Mouse (Mus musculus) hindbrain, embryonic 16.5 days (tissue): ENCODE results near the gene Cabcoco1. TPM values are rescaled to one million over a fixed set of nuclear protein-coding genes. Genes with fewer than 3 reads are reported as not detected.

Experiments used
- ATAC-seq: fragments of 200-750 bp; cut with Nextera tagmentation; 2 replicates; pipeline ENCODE4 v1.8.0; 2017; ENCODE audit warnings: moderate TSS enrichment, moderate library complexity
- H3K27ac ChIP-seq: fragments of 300-500 bp; sonication (generic); 2 replicates; pipeline ENCODE4 v1.5.1; 2014; ENCODE audit warnings: low read depth, mild to moderate bottlenecking, control low read depth, low read length, moderate library complexity
- H3K27me3 ChIP-seq: fragments of 300-500 bp; sonication (generic); replicated peaks from 2 replicates; pipeline ENCODE4 v1.6.1; 2014; ENCODE audit warnings: low read length; ENCODE audit not compliant: control insufficient read depth, insufficient read depth
- H3K36me3 ChIP-seq: fragments of 300-500 bp; sonication (generic); 2 replicates; pipeline ENCODE4 v1.6.1; 2014; ENCODE audit warnings: mild to moderate bottlenecking, low read length, moderate library complexity, mixed read lengths; ENCODE audit not compliant: control insufficient read depth, insufficient read depth
- H3K4me1 ChIP-seq: fragments of 300-500 bp; sonication (generic); 2 replicates; pipeline ENCODE4 v1.6.1; 2014; ENCODE audit warnings: low read depth, low read length; ENCODE audit not compliant: control insufficient read depth, insufficient read depth
- H3K4me2 ChIP-seq: fragments of 300-500 bp; sonication (generic); 2 replicates; pipeline ENCODE4 v1.6.1; 2014; ENCODE audit warnings: mild to moderate bottlenecking, low read length, control low read depth, moderate library complexity
- H3K4me3 ChIP-seq: fragments of 300-500 bp; sonication (generic); 2 replicates; pipeline ENCODE4 v1.5.1; 2014; ENCODE audit warnings: mild to moderate bottlenecking, low read length, control low read depth, moderate library complexity
- H3K9ac ChIP-seq: fragments of 300-500 bp; sonication (generic); 2 replicates; pipeline ENCODE4 v1.6.1; 2014; ENCODE audit warnings: low read depth, mild to moderate bottlenecking, control low read depth, low read length, moderate library complexity
- H3K9me3 ChIP-seq: fragments of 300-500 bp; sonication (generic); 2 replicates; pipeline ENCODE4 v1.6.1; 2014; ENCODE audit warnings: mild to moderate bottlenecking, low read length, moderate library complexity; ENCODE audit not compliant: control insufficient read depth
- WGBS: fragments of 180-500 bp; shearing (Covaris S2); extraction: QIAGEN DNeasy Blood & Tissue Kit; methylation state at CpG from one replicate; pipeline ENCODE4 v1.1.7; 2014; 5-methylcytosine and 5-hydroxymethylcytosine counted together
- polyA plus RNA-seq: library from polyadenylated mRNA; unstranded; fragments of >200 nt; fragmentation: Nextera tagmentation; extraction: Ambion mirVana; gene quantifications from 2 replicates; pipeline ENCODE4 v1.2.1, GENCODE M21; 2015

The Cabcoco1 gene
- polyA plus RNA-seq, 1 experiment from 2014 or later: 4.2 TPM

- H3K27ac ChIP-seq: no peak overlapping the region
- H3K9me3 ChIP-seq: no peaks in the 10 kb centered on the region
- no peak overlapping the region for H3K4me2 ChIP-seq
- H3K36me3 ChIP-seq: no peaks in the 10 kb centered on the region
- ATAC-seq: no peak
- H3K4me1 ChIP-seq: peaks cover under 1% of the 10 kb centered on the region; the same call in 1 of the 2 replicates
- no peak overlapping the region for H3K9ac ChIP-seq
- whole genome bisulfite sequencing: 92% methylated on average over 3 of the region's 3 CpGs
- no peak overlapping the region for H3K4me3 ChIP-seq
- no peaks in the 10 kb centered on the region for H3K27me3 ChIP-seq
Observed at GRCm38 (mm10) chr10:68553677-68554076, 12.0 kb upstream of the Cabcoco1 start.

- Histone ChIP-seq H3K9ac (no peak overlapping the region), H3K4me1 (no peaks in the 10 kb centered on the region), H3K27ac (no peak overlapping the region), H3K4me2 (no peak overlapping the region), H3K27me3 (no peaks in the 10 kb centered on the region), H3K36me3 (no peaks in the 10 kb centered on the region), H3K4me3 (no peak overlapping the region), H3K9me3 (no peaks in the 10 kb centered on the region)
- ATAC-seq: no peak
- 92% methylated on average over 2 of the region's 2 CpGs for WGBS
Observed at GRCm38 (mm10) chr10:68552556-68552955, 10.9 kb upstream of the Cabcoco1 start.

- Histone ChIP-seq H3K9ac (no peak overlapping the region), H3K4me2 (no peak overlapping the region), H3K27me3 (no peaks in the 10 kb centered on the region), H3K36me3 (no peaks in the 10 kb centered on the region), H3K4me1 (no peaks in the 10 kb centered on the region), H3K4me3 (no peak overlapping the region), H3K9me3 (no peaks in the 10 kb centered on the region), H3K27ac (no peak overlapping the region)
- WGBS: 80% methylated on average over 7 of the region's 7 CpGs
- ATAC-seq: no peak
Observed at GRCm38 (mm10) chr10:68551316-68551715, 9.6 kb upstream of the Cabcoco1 start.

GRCm38 (mm10) chr10:68550668-68551267 is 9.1 kb upstream of the Cabcoco1 start:
- Histone ChIP-seq H3K9me3 (no peaks in the 10 kb centered on the region), H3K27ac (no peak overlapping the region), H3K4me1 (no peaks in the 10 kb centered on the region), H3K4me3 (no peak overlapping the region), H3K36me3 (no peaks in the 10 kb centered on the region), H3K27me3 (no peaks in the 10 kb centered on the region), H3K4me2 (no peak overlapping the region), H3K9ac (no peak overlapping the region)
- WGBS: 70% methylated on average over 9 of the region's 9 CpGs
- 0 out of 2 replicates have a peak, but pooled peaks have one; percentile 24 for ATAC-seq

- 67% methylated on average over 3 of the region's 3 CpGs for WGBS
- Histone ChIP-seq H3K27ac (no peak overlapping the region), H3K9ac (no peak overlapping the region), H3K36me3 (no peaks in the 10 kb centered on the region), H3K9me3 (no peaks in the 10 kb centered on the region), H3K4me2 (no peak overlapping the region), H3K4me1 (peaks cover 11% of the 10 kb centered on the region), H3K4me3 (no peak overlapping the region), H3K27me3 (no peaks in the 10 kb centered on the region)
- no peak for ATAC-seq
Observed at GRCm38 (mm10) chr10:68543107-68543506, 1.4 kb upstream of the Cabcoco1 start.

- Histone ChIP-seq H3K4me3 (peak overlapping the region; percentile 45), H3K9me3 (no peaks in the 10 kb centered on the region), H3K36me3 (no peaks in the 10 kb centered on the region), H3K4me2 (peak overlapping the region; percentile 80), H3K27ac (no peak overlapping the region), H3K27me3 (no peaks in the 10 kb centered on the region), H3K9ac (no peak overlapping the region), H3K4me1 (peaks cover 11% of the 10 kb centered on the region)
- ATAC-seq: no peak
- WGBS: 40% methylated on average over 7 of the region's 7 CpGs
Observed at GRCm38 (mm10) chr10:68541943-68542420, 286 bp upstream of the Cabcoco1 start.

GRCm38 (mm10) chr10:68540612-68541011 is 1.1 kb downstream of the Cabcoco1 start:
- no peak overlapping the region for H3K4me2 ChIP-seq
- no peaks in the 10 kb centered on the region for H3K9me3 ChIP-seq
- no peaks in the 10 kb centered on the region for H3K36me3 ChIP-seq
- peak; percentile 82 for ATAC-seq
- WGBS: 25% methylated on average over 3 of the region's 3 CpGs
- H3K9ac ChIP-seq: no peak overlapping the region
- no peak overlapping the region for H3K27ac ChIP-seq
- H3K4me3 ChIP-seq: no peak overlapping the region
- peaks cover 11% of the 10 kb centered on the region for H3K4me1 ChIP-seq
- H3K27me3 ChIP-seq: no peaks in the 10 kb centered on the region

- WGBS: 69% methylated on average over 4 of the region's 4 CpGs
- H3K4me2 ChIP-seq: no peak overlapping the region
- no peaks in the 10 kb centered on the region for H3K36me3 ChIP-seq
- H3K4me1 ChIP-seq: peaks cover 11% of the 10 kb centered on the region
- no peak overlapping the region for H3K4me3 ChIP-seq
- H3K9me3 ChIP-seq: no peaks in the 10 kb centered on the region
- H3K27ac ChIP-seq: no peak overlapping the region
- no peaks in the 10 kb centered on the region for H3K27me3 ChIP-seq
- no peak overlapping the region for H3K9ac ChIP-seq
- ATAC-seq: no peak
Observed at GRCm38 (mm10) chr10:68537261-68537950, 4.3 kb downstream of the Cabcoco1 start.

- H3K4me1 ChIP-seq: no peaks in the 10 kb centered on the region
- H3K4me2 ChIP-seq: no peak overlapping the region
- no peaks in the 10 kb centered on the region for H3K9me3 ChIP-seq
- ATAC-seq: no peak
- no peak overlapping the region for H3K4me3 ChIP-seq
- H3K27ac ChIP-seq: no peak overlapping the region
- no peaks in the 10 kb centered on the region for H3K36me3 ChIP-seq
- 88% methylated on average over 10 of the region's 10 CpGs for WGBS
- H3K27me3 ChIP-seq: no peaks in the 10 kb centered on the region
- no peak overlapping the region for H3K9ac ChIP-seq
Observed at GRCm38 (mm10) chr10:68529364-68530049, 12.2 kb downstream of the Cabcoco1 start.
